Mouse (Mus musculus) C2C12 (cell line): ENCODE data around the gene Rfx2. TPM values are rescaled to one million over a fixed set of nuclear protein-coding genes. Genes with fewer than 3 reads are reported as not detected.
A peak's percentile ranks its signal among the peaks of the same experiment; 100 is the strongest.

ENCODE experiments used
- H3K27me3 ChIP-seq: one replicate; pipeline ENCODE4 v1.6.1; 2011; ENCODE audit not compliant: control insufficient read depth, insufficient read depth, insufficient read length
- H3K36me3 ChIP-seq: one replicate; pipeline ENCODE4 v1.6.1; 2011; ENCODE audit not compliant: control insufficient read depth, insufficient read depth
- H3K4me3 ChIP-seq: one replicate; pipeline ENCODE4 v1.5.1; 2011; ENCODE audit warnings: mild to moderate bottlenecking, control low read depth; ENCODE audit not compliant: poor library complexity, insufficient read depth, severe bottlenecking
- H3K79me2 ChIP-seq: one replicate; pipeline ENCODE4 v1.6.1; 2011; ENCODE audit not compliant: control insufficient read depth, insufficient read depth
- H3K79me3 ChIP-seq: one replicate; pipeline ENCODE4 v1.6.1; 2011; ENCODE audit warnings: low read depth, control low read depth
- H3ac ChIP-seq: one replicate; pipeline ENCODE3; 2011; ENCODE audit warnings: low read depth; ENCODE audit not compliant: control insufficient read depth, insufficient read length
- CEBPB ChIP-seq: IDR thresholded peaks from one replicate; pipeline ENCODE4 v1.6.1; 2011; ENCODE audit warnings: low read depth, mild to moderate bottlenecking, control low read depth, moderate library complexity
- CTCF ChIP-seq: IDR thresholded peaks from one replicate; pipeline ENCODE4 v1.5.1; 2011; ENCODE audit not compliant: control insufficient read depth, insufficient read depth, insufficient read length
- FOSL1 ChIP-seq: IDR thresholded peaks from one replicate; pipeline ENCODE4 v1.8.0; 2011; ENCODE audit warnings: mild to moderate bottlenecking, low read length; ENCODE audit not compliant: poor library complexity, insufficient read depth, severe bottlenecking
- MAX ChIP-seq: IDR thresholded peaks from one replicate; pipeline ENCODE4 v1.6.1; 2011; ENCODE audit warnings: mild to moderate bottlenecking, control low read depth
- MYOD1 ChIP-seq: IDR thresholded peaks from one replicate; pipeline ENCODE4 v1.6.1; 2011; ENCODE audit warnings: low read depth; ENCODE audit not compliant: control insufficient read depth, insufficient read length
- MYOG ChIP-seq: IDR thresholded peaks from one replicate; pipeline ENCODE4 v1.6.1; 2011; ENCODE audit not compliant: control insufficient read depth, insufficient read length; ENCODE audit errors: extremely low read depth
- USF1 ChIP-seq: IDR thresholded peaks from one replicate; pipeline ENCODE4 v1.6.1; 2011; ENCODE audit warnings: low read depth, mild to moderate bottlenecking, control low read depth, moderate library complexity
- polyA plus RNA-seq: library from polyadenylated mRNA; unstranded; fragments of >200 nt; fragmentation: generic; extraction: Trizol; gene quantifications from one replicate; pipeline ENCODE4 v1.2.1, GENCODE M21; 2012; ENCODE audit warnings: missing spikeins

Gene Rfx2
- polyA plus RNA-seq, 1 experiment, result 2.6 TPM

- TF ChIP-seq MYOD1 (no peak), FOSL1 (no peak), MAX (no peak), CTCF (no peak), USF1 (no peak), MYOG (no peak), CEBPB (no peak)
- Histone ChIP-seq H3K36me3 (no peaks in the 10 kb centered on the region), H3K79me3 (no peaks in the 10 kb centered on the region), H3ac (no peak within 1 kb of the TSS), H3K79me2 (no peaks in the 10 kb centered on the region), H3K27me3 (peaks cover 4% of the 10 kb centered on the region), H3K4me3 (no peak within 1 kb of the TSS)
Measured at GRCm38 (mm10) chr17:56874237-56874636, 43.4 kb upstream of the Rfx2 start, which contains the start of gene Acsbg2. Gene Acsbg2, minus strand, starts transcription at chr17:56874447.

GRCm38 (mm10) chr17:56872512-56872911 is 41.7 kb upstream of the Rfx2 start:
- H3K79me3 ChIP-seq, result no peaks in the 10 kb centered on the region
- H3K27me3 ChIP-seq, result peaks cover 4% of the 10 kb centered on the region
- TF ChIP-seq FOSL1 (no peak), MAX (no peak), CTCF (no peak), CEBPB (no peak), USF1 (no peak), MYOD1 (no peak), MYOG (no peak)
- H3ac ChIP-seq, result no peak overlapping the region
- H3K79me2 ChIP-seq, result no peaks in the 10 kb centered on the region
- H3K4me3 ChIP-seq, result no peak overlapping the region
- H3K36me3 ChIP-seq, result no peaks in the 10 kb centered on the region

- Histone ChIP-seq H3K4me3 (no peak overlapping the region), H3ac (no peak overlapping the region), H3K36me3 (no peaks in the 10 kb centered on the region), H3K79me3 (no peaks in the 10 kb centered on the region), H3K79me2 (no peaks in the 10 kb centered on the region), H3K27me3 (peaks cover 4% of the 10 kb centered on the region)
- no peak for TF ChIP-seq MYOG
- peak; percentile 70 for TF ChIP-seq MYOD1
Measured at GRCm38 (mm10) chr17:56871767-56872166, 41.0 kb upstream of the Rfx2 start.

GRCm38 (mm10) chr17:56870287-56870953 is 39.6 kb upstream of the Rfx2 start:
- Histone ChIP-seq H3ac (no peak overlapping the region), H3K79me2 (no peaks in the 10 kb centered on the region), H3K79me3 (no peaks in the 10 kb centered on the region), H3K27me3 (peaks cover 4% of the 10 kb centered on the region), H3K36me3 (no peaks in the 10 kb centered on the region), H3K4me3 (no peak overlapping the region)
- TF ChIP-seq MYOG (no peak), CEBPB (no peak), USF1 (no peak), FOSL1 (no peak), MAX (no peak), CTCF (no peak), MYOD1 (no peak)

- Histone ChIP-seq H3K79me2 (no peaks in the 10 kb centered on the region), H3K4me3 (no peak overlapping the region), H3K79me3 (no peaks in the 10 kb centered on the region), H3K27me3 (peaks cover 4% of the 10 kb centered on the region), H3K36me3 (no peaks in the 10 kb centered on the region), H3ac (no peak overlapping the region)
- no peak for TF ChIP-seq CEBPB
- TF ChIP-seq MAX, result no peak
- no peak for TF ChIP-seq USF1
- TF ChIP-seq MYOD1, result no peak
- no peak for TF ChIP-seq CTCF
Measured at GRCm38 (mm10) chr17:56869481-56869977, 38.7 kb upstream of the Rfx2 start.

- no peaks in the 10 kb centered on the region for H3K79me3 ChIP-seq
- no peaks in the 10 kb centered on the region for H3K79me2 ChIP-seq
- no peaks in the 10 kb centered on the region for H3K36me3 ChIP-seq
- H3ac ChIP-seq, result no peak overlapping the region
- H3K4me3 ChIP-seq, result no peak overlapping the region
- peaks cover 12% of the 10 kb centered on the region for H3K27me3 ChIP-seq
- TF ChIP-seq USF1, result no peak
- TF ChIP-seq MYOD1, result no peak
- no peak for TF ChIP-seq FOSL1
- TF ChIP-seq CTCF, result no peak
- no peak for TF ChIP-seq MYOG
- TF ChIP-seq MAX, result no peak
- TF ChIP-seq CEBPB, result no peak
Measured at GRCm38 (mm10) chr17:56866071-56866470, 35.3 kb upstream of the Rfx2 start.
